Mouse (Mus musculus): Measurements from ENCODE around the gene Olfm4. TPM values are rescaled to one million over a fixed set of nuclear protein-coding genes. Genes with fewer than 3 reads are reported as not detected.

Olfm4 gene
- 2.0 and 3.2 TPM in 2 replicates for polyA plus RNA-seq (2015; fragmentation: Nextera tagmentation; extraction: Ambion mirVana)

DNA sequence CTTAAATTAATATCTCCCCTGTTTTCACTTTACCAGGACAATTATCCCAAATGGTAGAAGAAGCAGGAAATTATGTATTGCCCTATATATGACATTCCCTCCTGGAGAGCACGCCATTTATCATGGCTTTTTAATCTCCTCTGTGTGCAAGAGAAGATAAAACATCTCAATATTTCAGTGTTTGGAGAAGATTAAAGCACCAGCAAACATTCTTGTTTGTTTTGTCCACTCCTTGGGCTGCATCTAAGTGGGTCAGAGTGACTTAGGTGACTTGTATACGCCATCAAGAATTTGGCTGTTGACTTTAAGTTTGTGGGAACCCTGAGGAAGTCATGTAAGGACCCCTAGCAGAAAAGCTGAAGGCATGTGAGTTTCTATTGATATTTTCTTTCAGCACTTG is at the start of gene Olfm4:
Gene Olfm4 (plus strand): TSS at position 301 of the 400 bp plus-strand sequence.

Other genes starting within 250 kb of the Olfm4 start
- gene Pcdh8, start 212.8 kb upstream of the Olfm4 start, polyA plus RNA-seq (2015; fragmentation: Nextera tagmentation; extraction: Ambion mirVana) = 0.28 and 0.33 TPM in 2 replicates